Mouse (Mus musculus) stomach, embryonic 15.5 days (tissue): Measurements from ENCODE around the gene Aup1. TPM values are rescaled to one million over a fixed set of nuclear protein-coding genes. Genes with fewer than 3 reads are reported as not detected.

Experiments used
- ATAC-seq: fragments of 200-750 bp; cut with Nextera tagmentation; 2 replicates; pipeline ENCODE4 v1.8.0; 2017; ENCODE audit warnings: low read depth, moderate number of reproducible peaks, moderate TSS enrichment; ENCODE audit not compliant: insufficient read depth, low FRiP score
- H3K27ac ChIP-seq: fragments of 300-500 bp; sonication (generic); 2 replicates; pipeline ENCODE4 v1.5.1; 2015; ENCODE audit warnings: mild to moderate bottlenecking, inconsistent platforms
- H3K27me3 ChIP-seq: fragments of 300-500 bp; sonication (generic); replicated peaks from 2 replicates; pipeline ENCODE4 v1.6.1; 2015; ENCODE audit warnings: inconsistent platforms
- H3K36me3 ChIP-seq: fragments of 300-500 bp; sonication (generic); 2 replicates; pipeline ENCODE4 v1.6.1; 2015; ENCODE audit warnings: inconsistent platforms
- H3K4me1 ChIP-seq: fragments of 300-500 bp; sonication (generic); 2 replicates; pipeline ENCODE4 v1.6.1; 2015; ENCODE audit warnings: inconsistent platforms
- H3K4me2 ChIP-seq: fragments of 300-500 bp; sonication (generic); 2 replicates; pipeline ENCODE4 v1.6.1; 2015; ENCODE audit warnings: mild to moderate bottlenecking, inconsistent platforms
- H3K4me3 ChIP-seq: fragments of 300-500 bp; sonication (generic); replicated peaks from 2 replicates; pipeline ENCODE4 v1.5.1; 2015; ENCODE audit warnings: inconsistent platforms
- H3K9ac ChIP-seq: fragments of 300-500 bp; sonication (generic); 2 replicates; pipeline ENCODE4 v1.6.1; 2015; ENCODE audit warnings: inconsistent platforms
- H3K9me3 ChIP-seq: fragments of 300-500 bp; sonication (generic); 2 replicates; pipeline ENCODE4 v1.6.1; 2016; ENCODE audit warnings: inconsistent platforms
- WGBS: fragments of 180-500 bp; shearing (Covaris S2); methylation state at CpG from one replicate; pipeline ENCODE4 v1.1.7; 2015; 5-methylcytosine and 5-hydroxymethylcytosine counted together
- polyA plus RNA-seq: library from polyadenylated mRNA; unstranded; fragments of >200 nt; fragmentation: Nextera tagmentation; extraction: Ambion mirVana; gene quantifications from 2 replicates; pipeline ENCODE4 v1.2.1, GENCODE M21; 2015

Aup1 gene
- polyA plus RNA-seq, 1 experiment from 2014 or later, result 212 TPM

DNA sequence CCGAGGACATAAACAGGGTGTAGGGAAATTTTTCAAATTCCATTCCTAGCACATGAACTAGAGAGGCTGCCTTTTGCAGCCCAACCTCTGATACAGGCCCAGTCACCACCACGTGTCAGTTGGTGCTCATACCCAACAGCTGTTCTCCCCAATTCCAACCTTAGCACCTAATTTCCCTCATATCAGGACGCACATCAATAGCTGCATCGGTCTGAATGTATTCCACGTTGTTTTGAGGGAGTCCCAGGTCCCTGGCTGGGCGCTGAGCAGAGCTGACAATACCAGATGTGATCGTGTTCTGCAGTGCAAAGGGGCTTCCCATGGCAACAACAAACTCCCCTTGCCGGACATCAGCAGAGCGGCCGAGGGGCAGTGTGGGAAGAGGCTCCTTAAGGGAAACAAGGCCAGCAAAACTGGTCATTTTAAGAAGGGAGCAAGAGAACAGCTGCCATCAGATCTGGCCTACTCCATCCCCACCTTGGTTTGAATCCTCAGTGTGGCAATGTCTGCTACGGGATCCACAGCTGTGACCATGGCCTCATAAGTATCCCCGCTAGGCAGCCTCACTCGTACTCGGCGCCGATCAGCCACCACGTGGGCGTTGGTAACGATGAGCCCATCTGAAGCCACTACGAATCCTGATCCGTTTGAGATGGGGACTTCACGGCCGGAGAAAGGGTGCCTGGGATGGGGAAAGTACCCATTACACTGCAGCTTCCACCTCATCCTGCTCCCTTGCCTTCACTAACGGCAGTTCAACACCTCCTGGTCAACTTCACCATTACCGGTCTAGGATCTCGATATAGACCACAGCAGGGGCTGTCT lies 973 bp upstream of the Aup1 start:
- H3K9ac ChIP-seq, result peak overlapping the region; percentile 55
- peak overlapping the region; percentile 82 for H3K4me2 ChIP-seq
- ATAC-seq, result no peak
- no peaks in the 10 kb centered on the region for H3K27me3 ChIP-seq
- H3K9me3 ChIP-seq, result no peaks in the 10 kb centered on the region
- H3K36me3 ChIP-seq, result peaks cover 19% of the 10 kb centered on the region
- H3K4me3 ChIP-seq, result peak overlapping the region; percentile 85
- peak overlapping the region; percentile 84 for H3K27ac ChIP-seq
- peaks cover 22% of the 10 kb centered on the region for H3K4me1 ChIP-seq
- 2% methylated on average over 26 of the region's 26 CpGs for WGBS

DNA sequence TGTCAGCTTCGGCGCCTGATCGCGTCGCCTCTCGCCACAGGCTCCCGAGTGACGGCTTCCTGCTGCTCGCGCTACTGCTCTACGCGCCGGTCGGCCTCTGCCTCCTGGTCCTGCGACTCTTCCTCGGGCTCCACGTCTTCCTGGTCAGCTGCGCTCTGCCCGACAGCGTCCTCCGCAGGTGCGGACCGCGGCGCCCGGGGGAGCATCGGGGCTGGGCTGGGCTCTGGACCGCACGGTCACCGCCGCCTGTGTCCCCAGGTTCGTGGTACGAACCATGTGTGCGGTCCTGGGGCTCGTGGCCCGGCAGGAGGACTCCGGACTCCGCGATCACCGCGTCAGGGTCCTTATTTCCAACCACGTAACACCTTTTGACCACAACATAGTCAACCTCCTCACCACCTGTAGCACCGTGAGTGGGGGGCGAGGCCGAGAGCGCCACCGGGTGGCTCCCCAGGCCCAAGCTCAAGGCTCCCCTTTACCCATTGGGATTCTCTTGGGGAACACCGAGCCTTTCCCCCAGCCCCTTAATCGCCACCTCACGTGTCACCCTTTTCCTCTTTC lies 630 bp downstream of the Aup1 start, which contains the start of gene Htra2:
TSS of gene Htra2 (minus strand) at position 403 of the 561 bp plus-strand sequence.
- H3K9ac ChIP-seq, result peak within 1 kb of the TSS; percentile 94
- no peaks in the 10 kb centered on the region for H3K9me3 ChIP-seq
- peaks cover 19% of the 10 kb centered on the region for H3K36me3 ChIP-seq
- H3K4me1 ChIP-seq, result peaks cover 22% of the 10 kb centered on the region
- no peaks in the 10 kb centered on the region for H3K27me3 ChIP-seq
- peak within 1 kb of the TSS; percentile 85 for H3K4me3 ChIP-seq
- peak within 1 kb of the TSS; percentile 84 for H3K27ac ChIP-seq
- under 1% methylated on average over 50 of the region's 50 CpGs for WGBS
- peak within 1 kb of the TSS; percentile 82 for H3K4me2 ChIP-seq
- no peak for ATAC-seq

DNA sequence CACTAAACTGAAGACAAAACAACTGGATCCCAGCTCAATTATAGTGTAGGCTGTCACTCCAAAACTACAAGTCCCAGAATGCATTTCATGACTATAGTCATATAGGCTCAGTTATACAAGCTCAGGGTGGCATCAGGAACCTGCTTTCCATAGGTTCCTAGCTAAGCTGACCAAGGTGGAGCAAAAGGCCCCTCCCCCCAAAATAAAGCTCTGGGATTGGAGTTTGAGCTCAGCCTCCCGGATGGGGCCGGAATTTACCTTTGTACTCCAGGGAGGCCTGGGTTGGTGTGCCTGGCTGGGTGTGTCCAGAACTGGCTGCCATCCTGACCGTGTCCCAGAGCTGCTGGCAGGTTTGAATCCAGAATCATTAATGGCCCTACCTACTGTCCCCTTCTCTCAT lies 3.5 kb downstream of the Aup1 start, which contains the start of gene Dqx1:
TSS of gene Dqx1 (plus strand) at position 55 of the 400 bp plus-strand sequence.
- Histone ChIP-seq H3K36me3 (peaks cover 7% of the 10 kb centered on the region), H3K27me3 (peaks cover 18% of the 10 kb centered on the region), H3K4me1 (peaks cover 18% of the 10 kb centered on the region), H3K4me3 (peak within 1 kb of the TSS; percentile 22), H3K9me3 (no peaks in the 10 kb centered on the region), H3K9ac (no peak within 1 kb of the TSS), H3K4me2 (peak within 1 kb of the TSS; percentile 35), H3K27ac (peak within 1 kb of the TSS; percentile 32; the same call in 1 of the 2 replicates)
- ATAC-seq, result peak; percentile 49
- WGBS, result 40% methylated on average over 3 of the region's 3 CpGs

- no peak overlapping the region for H3K27ac ChIP-seq
- H3K4me1 ChIP-seq, result peaks cover 10% of the 10 kb centered on the region
- H3K4me3 ChIP-seq, result 0 out of 2 replicates have a peak overlapping the region, but pooled peaks have one; percentile 22
- H3K36me3 ChIP-seq, result peaks cover 7% of the 10 kb centered on the region
- H3K9me3 ChIP-seq, result no peaks in the 10 kb centered on the region
- ATAC-seq, result no peak
- H3K9ac ChIP-seq, result no peak overlapping the region
- peak overlapping the region; percentile 35; the same call in 1 of the 2 replicates for H3K4me2 ChIP-seq
- H3K27me3 ChIP-seq, result peaks cover 27% of the 10 kb centered on the region
- 87% methylated on average over 2 of the region's 2 CpGs for WGBS
Observed at GRCm38 (mm10) chr6:83058725-83059124, 4.4 kb downstream of the Aup1 start.

- no peak overlapping the region for H3K27ac ChIP-seq
- H3K4me2 ChIP-seq, result no peak overlapping the region
- no peak for ATAC-seq
- no peaks in the 10 kb centered on the region for H3K36me3 ChIP-seq
- no peaks in the 10 kb centered on the region for H3K9me3 ChIP-seq
- WGBS, result 32% methylated on average over 8 of the region's 8 CpGs
- no peak overlapping the region for H3K4me3 ChIP-seq
- H3K9ac ChIP-seq, result no peak overlapping the region
- peaks cover 24% of the 10 kb centered on the region for H3K4me1 ChIP-seq
- peaks cover 93% of the 10 kb centered on the region for H3K27me3 ChIP-seq
Observed at GRCm38 (mm10) chr6:83065995-83066394, 11.7 kb downstream of the Aup1 start.

- Histone ChIP-seq H3K9me3 (no peaks in the 10 kb centered on the region), H3K4me3 (no peak overlapping the region), H3K4me1 (peaks cover 28% of the 10 kb centered on the region), H3K9ac (no peak overlapping the region), H3K27ac (no peak overlapping the region), H3K4me2 (no peak overlapping the region), H3K27me3 (peaks cover 93% of the 10 kb centered on the region), H3K36me3 (no peaks in the 10 kb centered on the region)
- 24% methylated on average over 6 of the region's 6 CpGs for WGBS
- no peak for ATAC-seq
Observed at GRCm38 (mm10) chr6:83066441-83066840, 12.1 kb downstream of the Aup1 start.

GRCm38 (mm10) chr6:83068221-83068620 lies 13.9 kb downstream of the Aup1 start:
- no peaks in the 10 kb centered on the region for H3K36me3 ChIP-seq
- no peaks in the 10 kb centered on the region for H3K9me3 ChIP-seq
- peaks cover 28% of the 10 kb centered on the region for H3K4me1 ChIP-seq
- H3K4me3 ChIP-seq, result peak overlapping the region; percentile 28
- H3K27me3 ChIP-seq, result peaks cover 94% of the 10 kb centered on the region
- WGBS, result 9% methylated on average over 8 of the region's 8 CpGs
- no peak overlapping the region for H3K9ac ChIP-seq
- no peak overlapping the region for H3K27ac ChIP-seq
- peak overlapping the region; percentile 56 for H3K4me2 ChIP-seq
- ATAC-seq, result no peak

DNA sequence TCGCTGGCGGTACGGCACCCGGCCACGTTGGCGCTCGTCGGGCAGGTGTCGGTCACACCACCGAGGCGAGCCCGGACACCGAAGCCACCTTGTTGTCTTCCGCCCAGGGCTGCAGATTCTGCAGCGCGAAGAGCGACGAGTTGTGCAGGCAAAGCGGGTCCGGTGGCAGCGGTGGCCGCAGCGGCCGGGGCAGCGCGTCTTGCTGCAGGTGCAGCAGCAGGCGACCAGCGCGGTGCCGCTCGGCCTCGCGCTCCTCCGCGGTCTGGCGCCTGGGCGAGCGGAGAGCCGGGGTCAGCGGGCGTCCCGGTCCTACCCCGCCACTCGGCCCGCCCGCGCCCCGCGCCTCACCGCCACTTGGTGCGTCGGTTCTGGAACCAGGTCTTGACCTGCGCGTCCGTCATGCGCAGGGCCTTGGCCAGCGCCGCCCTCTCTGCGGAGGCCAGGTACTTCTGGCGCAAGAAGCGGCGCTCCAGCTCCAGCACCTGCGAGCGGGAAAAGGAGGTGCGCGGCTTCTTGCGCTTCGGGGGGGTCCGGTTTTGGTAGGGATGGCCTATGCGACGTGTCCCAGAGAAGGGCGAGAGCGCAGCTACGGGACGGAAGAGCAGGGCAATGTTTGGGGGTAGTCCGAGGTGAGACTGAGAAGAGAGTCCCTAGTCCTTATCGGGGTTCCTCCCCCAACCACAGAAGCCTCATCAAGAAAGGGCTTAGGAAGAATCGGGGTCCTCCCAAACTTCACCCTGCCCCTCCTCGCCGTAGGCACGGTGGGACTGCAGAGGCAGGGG lies 14.6 kb downstream of the Aup1 start:
- Histone ChIP-seq H3K27me3 (peaks cover 94% of the 10 kb centered on the region), H3K4me3 (peak overlapping the region; percentile 28), H3K9me3 (no peaks in the 10 kb centered on the region), H3K4me1 (peaks cover 28% of the 10 kb centered on the region), H3K9ac (no peak overlapping the region), H3K36me3 (no peaks in the 10 kb centered on the region), H3K4me2 (peak overlapping the region; percentile 56), H3K27ac (no peak overlapping the region)
- no peak for ATAC-seq
- WGBS, result 1% methylated on average over 80 of the region's 81 CpGs

DNA sequence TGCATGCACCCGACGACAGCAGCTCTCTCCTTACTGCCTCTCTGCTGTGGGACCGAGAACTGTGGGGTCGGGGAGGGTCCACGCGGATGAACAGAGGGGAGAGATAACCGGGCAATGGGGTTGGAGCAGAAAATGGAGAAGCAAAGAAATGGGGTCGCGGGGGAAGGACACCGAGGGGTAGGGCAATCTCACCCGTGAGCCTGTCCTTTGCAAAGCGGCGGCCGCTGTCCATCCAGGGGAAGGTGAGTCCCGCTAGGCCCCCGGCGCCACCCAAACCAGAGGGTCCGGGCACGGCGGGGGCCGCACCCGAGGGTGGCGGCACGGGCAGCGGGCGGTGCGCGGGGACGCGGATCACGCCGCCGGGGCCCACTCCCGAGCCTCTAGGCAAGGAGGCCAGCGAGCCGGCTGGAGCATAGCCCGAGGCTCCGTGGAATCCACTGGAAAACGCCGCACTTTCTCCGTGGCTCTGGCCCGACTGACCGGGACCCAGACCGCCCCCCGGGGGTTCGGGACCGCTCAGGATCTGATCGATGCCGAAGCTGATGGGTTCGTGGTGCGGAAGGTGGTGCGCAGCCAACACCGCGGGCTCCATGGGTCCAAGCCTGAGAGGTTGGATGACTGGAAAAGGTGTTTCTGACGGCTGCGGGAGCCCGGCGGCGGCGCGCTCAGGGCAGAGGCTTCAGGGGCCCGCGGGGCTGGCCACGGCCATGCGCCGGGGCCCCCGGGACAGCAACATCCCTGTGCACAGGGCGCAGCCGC lies 15.3 kb downstream of the Aup1 start:
- ATAC-seq, result no peak
- peak overlapping the region; percentile 28 for H3K4me3 ChIP-seq
- H3K9ac ChIP-seq, result no peak overlapping the region
- peaks cover 28% of the 10 kb centered on the region for H3K4me1 ChIP-seq
- H3K27me3 ChIP-seq, result peaks cover 93% of the 10 kb centered on the region
- no peaks in the 10 kb centered on the region for H3K9me3 ChIP-seq
- peak overlapping the region; percentile 56 for H3K4me2 ChIP-seq
- WGBS, result 2% methylated on average over 69 of the region's 69 CpGs
- no peak overlapping the region for H3K27ac ChIP-seq
- H3K36me3 ChIP-seq, result no peaks in the 10 kb centered on the region

- Histone ChIP-seq H3K4me2 (peak within 1 kb of the TSS; percentile 56), H3K9me3 (no peaks in the 10 kb centered on the region), H3K4me1 (peaks cover 28% of the 10 kb centered on the region), H3K27ac (no peak within 1 kb of the TSS), H3K36me3 (no peaks in the 10 kb centered on the region), H3K9ac (no peak within 1 kb of the TSS), H3K27me3 (peaks cover 92% of the 10 kb centered on the region), H3K4me3 (peak within 1 kb of the TSS; percentile 28)
- WGBS, result under 1% methylated on average over 10 of the region's 10 CpGs
- ATAC-seq, result no peak
Observed at GRCm38 (mm10) chr6:83070247-83070310, 15.8 kb downstream of the Aup1 start, which contains the start of gene Tlx2. Gene Tlx2 (minus strand): TSS chr6:83070293.

DNA sequence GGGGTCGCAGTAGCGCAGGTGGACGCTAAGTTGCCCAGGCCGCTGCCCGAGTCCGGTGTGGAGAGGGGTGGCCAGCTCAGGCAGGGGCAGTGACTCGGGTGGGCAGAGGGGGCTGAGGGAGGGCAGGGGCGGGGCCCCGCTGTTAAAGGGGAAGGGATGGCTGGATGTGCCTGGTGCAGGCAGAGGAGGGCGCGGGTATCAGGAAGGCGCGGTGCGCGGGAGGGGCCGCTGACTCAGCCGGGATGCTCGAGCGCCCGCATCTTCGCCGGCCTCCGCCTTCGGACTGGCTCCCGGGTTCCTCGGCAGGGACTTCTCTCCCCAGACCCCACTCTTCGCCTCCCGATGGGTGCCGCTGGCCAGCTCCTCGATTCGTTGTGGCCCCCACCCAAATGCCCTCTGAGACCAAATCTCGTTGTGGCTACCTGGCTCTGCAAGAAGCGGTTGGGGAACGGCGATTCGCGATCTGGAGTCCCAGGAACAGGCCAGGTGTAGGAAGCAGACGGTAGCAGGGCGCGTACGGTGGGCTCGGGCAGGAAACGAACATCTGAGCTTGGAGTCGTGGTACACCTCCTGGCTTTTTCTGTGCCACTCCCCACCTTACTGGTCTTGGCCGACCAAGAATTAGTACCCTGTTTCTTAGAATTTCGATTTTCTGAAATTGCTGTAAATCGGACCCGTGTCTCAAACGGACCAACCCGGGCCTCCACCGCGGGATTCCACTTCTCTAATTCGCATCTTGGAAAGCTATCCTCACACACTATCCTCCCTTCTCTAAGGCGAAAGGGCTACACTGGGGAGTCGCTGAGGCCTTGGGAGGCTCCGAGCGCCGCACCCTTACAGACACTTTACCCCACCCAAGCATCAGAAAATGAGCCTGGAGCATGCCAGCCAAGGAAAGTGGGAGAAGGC lies 16.2 kb downstream of the Aup1 start:
- Histone ChIP-seq H3K4me3 (peak overlapping the region; percentile 28), H3K4me1 (peaks cover 28% of the 10 kb centered on the region), H3K27me3 (peaks cover 93% of the 10 kb centered on the region), H3K36me3 (no peaks in the 10 kb centered on the region), H3K27ac (no peak overlapping the region), H3K4me2 (peak overlapping the region; percentile 37), H3K9ac (no peak overlapping the region), H3K9me3 (no peaks in the 10 kb centered on the region)
- ATAC-seq, result no peak
- WGBS, result under 1% methylated on average over 52 of the region's 58 CpGs
